In the genomic region with DNA sequence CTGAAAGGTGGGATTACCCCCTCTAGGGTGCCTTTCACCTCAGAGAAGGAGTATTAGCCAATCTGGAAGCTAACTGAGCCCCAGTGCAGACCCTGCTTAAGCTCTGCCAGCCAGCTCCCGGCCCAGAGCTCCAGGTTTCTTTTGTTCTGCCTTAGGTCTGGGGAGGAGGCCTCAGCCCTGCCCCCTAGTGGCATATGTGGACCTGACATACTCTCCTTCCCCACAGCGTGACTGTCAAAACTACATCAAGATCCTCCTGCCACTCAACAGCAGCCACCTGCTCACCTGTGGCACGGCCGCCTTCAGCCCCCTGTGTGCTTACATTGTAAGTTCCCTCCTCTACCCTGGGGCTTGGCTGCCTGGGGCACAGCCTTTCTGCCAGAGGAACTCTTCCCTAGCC, we compare ENCODE assay signal across 8 mouse cellular contexts. TPM values are rescaled to one million over a fixed set of nuclear protein-coding genes. Genes with fewer than 3 reads are reported as not detected.
DNase-seq lines count a peak whose midpoint lies in the region; ATAC-seq and TF ChIP-seq lines count a peak whose summit lies in the region.

No protein-coding gene starts in this region.

- TF ChIP-seq CTCF in layer of hippocampus, adult 2 months (conservative IDR thresholded peaks at IDR 0.05), result peak; percentile 98

- intact Hi-C loops in heart, postnatal 25 days (cut with DNase I), result loop anchor here (1.0 to 10.0 kb wide), 3 partner anchors 58 to 191 kb away; partner anchors contain the start of gene Zfp710

- no peak overlapping the region for H3K4me2 ChIP-seq in forebrain, embryonic 15.5 days (replicated peaks)
- H3K4me2 ChIP-seq in lung, embryonic 15.5 days, result no peak overlapping the region

- WGBS in forebrain, embryonic 15.5 days, result 6% methylated on average over 4 of the region's 4 CpGs
- WGBS in lung, embryonic 15.5 days, result 21% methylated on average over 4 of the region's 4 CpGs

- H3K4me1 ChIP-seq in forebrain, embryonic 15.5 days, result peaks cover 17% of the 10 kb centered on the region
- 0 out of 2 replicates have a peak, but pooled peaks cover 2% of the 10 kb centered on the region for H3K4me1 ChIP-seq in lung, embryonic 15.5 days

- no peaks in the 10 kb centered on the region for H3K9me3 ChIP-seq in forebrain, embryonic 15.5 days
- H3K9me3 ChIP-seq in lung, embryonic 15.5 days, result no peaks in the 10 kb centered on the region

- peak; percentile 64 for DNase-seq in Muller cell, postnatal 12 days (ENCODE audit: inconsistent ontology term)
- peak; percentile 77 to 87 for DNase-seq in cerebellum, adult 18-20 months
- DNase-seq in heart, postnatal 25 days (ENCODE audit: low spot score), result peak; percentile 51
- DNase-seq in layer of hippocampus, adult 2 months (ENCODE audit: low spot score in 2 of 2), result peak; percentile 53 to 82
- peak; percentile 72 for DNase-seq in ovary, postnatal 36 days (ENCODE audit: low spot score)
- DNase-seq in thymus, postnatal 25 days, result peak; percentile 89

- no peaks in the 10 kb centered on the region for H3K27me3 ChIP-seq in forebrain, embryonic 15.5 days
- H3K27me3 ChIP-seq in lung, embryonic 15.5 days, result no peaks in the 10 kb centered on the region

- peak overlapping the region; percentile 81 for H3K27ac ChIP-seq in forebrain, embryonic 15.5 days (replicated peaks)
- H3K27ac ChIP-seq in layer of hippocampus, adult 2 months, result peak overlapping the region; percentile 72; the same call in 1 of the 2 replicates
- H3K27ac ChIP-seq in lung, embryonic 15.5 days, result no peak overlapping the region

- ATAC-seq in forebrain, embryonic 15.5 days (replicated peaks), result peak; percentile 88
- ATAC-seq in lung, embryonic 15.5 days (ENCODE audit: borderline replicate concordance, extremely low read depth, low FRiP score, low TSS enrichment), result peak; percentile 77; the same call in 1 of the 2 replicates

- H3K36me3 ChIP-seq in forebrain, embryonic 15.5 days, result peaks cover 62% of the 10 kb centered on the region
- H3K36me3 ChIP-seq in lung, embryonic 15.5 days, result peaks cover 49% of the 10 kb centered on the region

- H3K4me3 ChIP-seq in forebrain, embryonic 15.5 days, result no peak overlapping the region
- no peak overlapping the region for H3K4me3 ChIP-seq in layer of hippocampus, adult 2 months
- H3K4me3 ChIP-seq in lung, embryonic 15.5 days, result no peak overlapping the region

- peak overlapping the region; percentile 32 for H3K9ac ChIP-seq in forebrain, embryonic 15.5 days (replicated peaks)
- H3K9ac ChIP-seq in lung, embryonic 15.5 days, result no peak overlapping the region

RNA-seq across cellular contexts. Expression of gene Cib1, which starts 17.2 kb away (rescaled TPM):
- 31.6 and 32.7 TPM in 2 replicates for polyA plus RNA-seq in forebrain, embryonic 15.5 days (2015; fragmentation: Nextera tagmentation; extraction: Ambion mirVana)
- 10 to 100 TPM; 14.1 to 18.0 TPM for total RNA-seq in heart, postnatal 25 days (2021)
- 10 to 100 TPM; 23.6 to 25.0 TPM for total RNA-seq in layer of hippocampus, adult 2 months (2021)
- polyA plus RNA-seq in lung, embryonic 15.5 days (2015; fragmentation: Nextera tagmentation; extraction: Ambion mirVana), result 79.1 and 90.8 TPM in 2 replicates

RNA-seq across cellular contexts. Expression of gene Gdpgp1, which starts 17.3 kb away (rescaled TPM):
- polyA plus RNA-seq in forebrain, embryonic 15.5 days (2015; fragmentation: Nextera tagmentation; extraction: Ambion mirVana), result 3.6 and 3.9 TPM in 2 replicates
- 1 to 10 TPM; 1.4 to 1.8 TPM for total RNA-seq in heart, postnatal 25 days (2021)
- 1 to 10 TPM; 6.1 to 6.8 TPM for total RNA-seq in layer of hippocampus, adult 2 months (2021)
- 3.0 and 4.0 TPM in 2 replicates for polyA plus RNA-seq in lung, embryonic 15.5 days (2015; fragmentation: Nextera tagmentation; extraction: Ambion mirVana)

RNA-seq across cellular contexts. Expression of gene Sema4b, which starts 28.8 kb away (rescaled TPM):
- polyA plus RNA-seq in forebrain, embryonic 15.5 days (2015; fragmentation: Nextera tagmentation; extraction: Ambion mirVana), result 22.7 and 24.7 TPM in 2 replicates
- 10 to 100 TPM; 11.0 to 12.7 TPM for total RNA-seq in heart, postnatal 25 days (2021)
- total RNA-seq in layer of hippocampus, adult 2 months (2021), result 10 to 100 TPM; 25.7 to 27.5 TPM
- polyA plus RNA-seq in lung, embryonic 15.5 days (2015; fragmentation: Nextera tagmentation; extraction: Ambion mirVana), result 13.7 and 14.9 TPM in 2 replicates

RNA-seq across cellular contexts. Expression of gene Ttll13, which starts 30.8 kb away (rescaled TPM):
- 1.0 and 1.1 TPM in 2 replicates for polyA plus RNA-seq in forebrain, embryonic 15.5 days (2015; fragmentation: Nextera tagmentation; extraction: Ambion mirVana)
- under 1 TPM; 0.28 to 0.52 TPM for total RNA-seq in heart, postnatal 25 days (2021)
- total RNA-seq in layer of hippocampus, adult 2 months (2021), result 1 to 10 TPM; 1.4 to 3.3 TPM
- polyA plus RNA-seq in lung, embryonic 15.5 days (2015; fragmentation: Nextera tagmentation; extraction: Ambion mirVana), result 0.73 and 0.93 TPM in 2 replicates

RNA-seq across cellular contexts. Expression of gene Ngrn, which starts 45.6 kb away (rescaled TPM):
- polyA plus RNA-seq in forebrain, embryonic 15.5 days (2015; fragmentation: Nextera tagmentation; extraction: Ambion mirVana), result 67.7 and 67.9 TPM in 2 replicates
- total RNA-seq in heart, postnatal 25 days (2021), result 10 to 100 TPM; 25.1 to 27.1 TPM
- total RNA-seq in layer of hippocampus, adult 2 months (2021), result 10 to 100 TPM; 38.5 to 42.2 TPM
- polyA plus RNA-seq in lung, embryonic 15.5 days (2015; fragmentation: Nextera tagmentation; extraction: Ambion mirVana), result 44.6 and 45.7 TPM in 2 replicates
